Mouse (Mus musculus) embryonic fibroblast, embryonic 13.5 days (primary cell): ENCODE results near the gene Olfr279. TPM values are rescaled to one million over a fixed set of nuclear protein-coding genes. Genes with fewer than 3 reads are reported as not detected.
A peak's percentile ranks its signal among the peaks of the same experiment; 100 is the strongest.

Experiments used
- H3K27ac ChIP-seq: 2 replicates; pipeline ENCODE4 v1.5.1; 2012; ENCODE audit warnings: low read length, control low read depth, inconsistent platforms; ENCODE audit not compliant: insufficient read depth
- H3K4me1 ChIP-seq: 2 replicates; pipeline ENCODE4 v1.6.1; 2011; ENCODE audit warnings: low read length; ENCODE audit not compliant: control insufficient read depth, insufficient read depth
- H3K4me3 ChIP-seq: 2 replicates; pipeline ENCODE4 v1.5.1; 2011; ENCODE audit warnings: mild to moderate bottlenecking, control low read depth, low read length; ENCODE audit not compliant: insufficient read depth
- CTCF ChIP-seq: IDR thresholded peaks from 2 replicates; pipeline ENCODE4 v1.5.1; 2011; ENCODE audit warnings: mild to moderate bottlenecking, control low read depth, low read length, moderate library complexity, borderline replicate concordance; ENCODE audit not compliant: insufficient read depth
- POLR2A ChIP-seq: IDR thresholded peaks from 2 replicates; pipeline ENCODE4 v1.6.1; 2011; ENCODE audit warnings: low read depth, mild to moderate bottlenecking, control low read depth, low read length, moderate library complexity
- polyA plus RNA-seq: library from polyadenylated mRNA; stranded (reverse); fragments of >200 nt; gene quantifications from 2 replicates; pipeline ENCODE4 v1.2.4, GENCODE M21; 2011; ENCODE audit warnings: low read depth; ENCODE audit not compliant: missing spikeins, insufficient read length

Gene Olfr279
- polyA plus RNA-seq, 1 experiment, result not detected

DNA sequence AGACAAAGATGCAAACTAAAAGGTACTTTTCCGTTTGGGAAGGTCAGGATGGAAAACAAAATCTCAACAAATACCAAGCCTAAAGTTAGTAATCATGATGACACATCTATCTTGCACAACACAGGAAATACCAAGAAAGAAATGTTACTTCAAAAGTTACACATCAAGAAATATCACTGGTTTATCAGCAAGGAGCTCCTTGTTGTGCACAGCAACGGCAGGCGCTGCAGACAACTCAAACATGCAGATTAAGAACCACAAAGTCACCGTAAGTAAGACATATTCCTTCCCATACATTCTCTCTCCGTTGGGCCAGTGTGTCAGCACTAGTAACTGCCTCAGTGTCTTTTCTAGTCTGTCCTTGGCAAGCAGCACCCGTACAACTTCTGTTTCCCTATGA lies 48.9 kb downstream of the Olfr279 start:
- no peak overlapping the region for H3K4me3 ChIP-seq
- TF ChIP-seq POLR2A (no peak), CTCF (no peak)
- peak overlapping the region; percentile 38; the same call in 1 of the 2 replicates for H3K27ac ChIP-seq
- peaks cover 9% of the 10 kb centered on the region for H3K4me1 ChIP-seq

GRCm38 (mm10) chr15:98543341-98543740 lies 51.1 kb downstream of the Olfr279 start:
- H3K4me1 ChIP-seq, result peaks cover 5% of the 10 kb centered on the region
- TF ChIP-seq CTCF, result no peak
- TF ChIP-seq POLR2A, result no peak

GRCm38 (mm10) chr15:98545151-98545550 lies 52.9 kb downstream of the Olfr279 start:
- no peak overlapping the region for H3K4me3 ChIP-seq
- no peak overlapping the region for H3K27ac ChIP-seq
- no peak for TF ChIP-seq CTCF
- no peak for TF ChIP-seq POLR2A
- H3K4me1 ChIP-seq, result peaks cover 5% of the 10 kb centered on the region; the same call in 1 of the 2 replicates

More at GRCm38 (mm10) chr15:98543341-98543740, 51.1 kb downstream of the Olfr279 start:
- Histone ChIP-seq H3K27ac (no peak overlapping the region), H3K4me3 (no peak overlapping the region)

GRCm38 (mm10) chr15:98546843-98547242 lies 54.6 kb downstream of the Olfr279 start:
- Histone ChIP-seq H3K27ac (no peak overlapping the region), H3K4me3 (no peak overlapping the region), H3K4me1 (peaks cover 4% of the 10 kb centered on the region; the same call in 1 of the 2 replicates)
- TF ChIP-seq POLR2A, result no peak
- TF ChIP-seq CTCF, result no peak

Other genes with a start within 250 kb of the Olfr279 start
- not detected in 2 replicates for gene H1fnt, start 235.1 kb upstream of the Olfr279 start, polyA plus RNA-seq
- gene Zfp641, start 196.2 kb upstream of the Olfr279 start, polyA plus RNA-seq, result 0.38 and 0.40 TPM in 2 replicates
- not detected in 2 replicates for gene Olfr285, start 175.0 kb upstream of the Olfr279 start, polyA plus RNA-seq
- gene Olfr284, start 151.4 kb upstream of the Olfr279 start, polyA plus RNA-seq, result not detected in 2 replicates
- gene Olfr283, start 111.5 kb upstream of the Olfr279 start, polyA plus RNA-seq, result not detected in 2 replicates
- gene Olfr282, start 61.2 kb upstream of the Olfr279 start, polyA plus RNA-seq, result not detected in 2 replicates
- gene Olfr281, start 39.8 kb upstream of the Olfr279 start, polyA plus RNA-seq, result not detected in 2 replicates
- gene OR5BS1P, start 22.5 kb upstream of the Olfr279 start, polyA plus RNA-seq, result not detected in 2 replicates
- not detected in 2 replicates for gene Lalba, start 9.7 kb upstream of the Olfr279 start, polyA plus RNA-seq
- 91.2 and 117 TPM in 2 replicates for gene Kansl2, start 41.9 kb downstream of the Olfr279 start, polyA plus RNA-seq
- 36.3 and 40.6 TPM in 2 replicates for gene Ccnt1, start 78.5 kb downstream of the Olfr279 start, polyA plus RNA-seq
- not detected in 2 replicates for gene 4930415O20Rik, start 78.6 kb downstream of the Olfr279 start, polyA plus RNA-seq
- 49.8 and 56.5 TPM in 2 replicates for gene Adcy6, start 117.7 kb downstream of the Olfr279 start, polyA plus RNA-seq
- 40.5 and 44.2 TPM in 2 replicates for gene Cacnb3, start 138.4 kb downstream of the Olfr279 start, polyA plus RNA-seq
- 58.8 and 62.4 TPM in 2 replicates for gene Ddx23, start 170.5 kb downstream of the Olfr279 start, polyA plus RNA-seq
- gene Rnd1, start 185.1 kb downstream of the Olfr279 start, polyA plus RNA-seq, result 9.6 and 14.3 TPM in 2 replicates
- 2.7 and 3.2 TPM in 2 replicates for gene Ccdc65, start 215.8 kb downstream of the Olfr279 start, polyA plus RNA-seq
- gene Fkbp11, start 235.8 kb downstream of the Olfr279 start, polyA plus RNA-seq, result 48.6 and 57.3 TPM in 2 replicates